Mouse (Mus musculus) thymus, postnatal 0 days (tissue): ENCODE results near the gene Cdiptos. TPM values are rescaled to one million over a fixed set of nuclear protein-coding genes. Genes with fewer than 3 reads are reported as not detected.
A peak's percentile ranks its signal among the peaks of the same experiment; 100 is the strongest.

Experiments used
- DNase-seq: peaks from one replicate; pipeline ENCODE4 v3.0.0-alpha.2; 2015; ENCODE audit warnings: low spot score
- polyA plus RNA-seq: library from polyadenylated mRNA; unstranded; fragments of >200 nt; fragmentation: Nextera tagmentation; extraction: Ambion mirVana; gene quantifications from 2 replicates; pipeline ENCODE4 v1.2.1, GENCODE M21; 2015

The Cdiptos gene
- polyA plus RNA-seq: 1.6 and 1.7 TPM in 2 replicates

DNA sequence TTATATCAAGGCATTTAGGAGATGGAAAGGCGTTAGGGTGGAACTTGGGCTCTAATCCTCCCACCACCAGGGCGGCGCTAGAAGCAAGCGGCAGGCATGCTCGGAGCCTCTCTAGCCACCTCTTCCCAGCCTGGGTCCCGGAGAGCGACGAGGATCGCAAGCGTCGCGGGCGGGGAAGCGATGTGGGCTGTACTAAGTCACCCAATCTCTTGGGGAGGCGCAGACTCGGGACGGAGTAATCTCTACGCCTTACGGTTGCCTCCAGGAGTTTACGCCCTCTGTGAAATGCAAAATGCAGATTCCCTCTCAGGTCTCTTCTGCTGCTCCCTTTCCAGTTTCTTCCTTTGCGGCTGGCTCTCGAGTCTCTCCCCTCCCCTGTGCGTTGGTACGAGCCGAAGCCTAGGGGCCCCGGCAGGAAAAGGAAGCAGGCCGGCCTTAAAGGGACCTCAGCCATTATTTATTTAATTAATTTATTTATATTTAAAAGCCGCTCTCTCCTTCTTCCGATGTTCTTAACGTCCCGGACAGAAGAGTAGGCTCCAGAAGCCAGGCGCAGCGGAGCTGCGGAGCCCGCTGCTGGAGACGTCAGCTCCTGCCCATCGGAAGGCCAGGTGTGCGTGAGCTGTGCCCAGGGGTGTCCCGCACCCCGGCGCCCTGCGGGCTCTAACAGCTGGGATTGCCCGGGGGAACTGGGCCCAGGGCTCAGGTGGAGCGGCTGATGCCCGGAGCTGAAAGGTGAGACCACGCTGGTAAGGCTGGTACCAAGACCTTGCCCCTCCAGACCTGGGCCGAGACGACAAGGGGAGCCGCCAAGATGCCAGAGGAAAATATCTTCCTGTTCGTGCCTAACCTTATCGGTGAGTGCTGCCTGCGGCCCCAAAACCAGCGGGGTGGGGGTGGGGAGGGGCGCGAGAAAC is at the start of gene Cdiptos:
Gene Cdiptos, minus strand, starts transcription at position 149 of the 917 bp plus-strand sequence.
- DNase-seq: peak; percentile 97

GRCm38 (mm10) chr7:127024755-127025555 is 49.1 kb upstream of the Cdiptos start:
- peak; percentile 89 for DNase-seq

- peak; percentile 81 for DNase-seq
Observed at GRCm38 (mm10) chr7:127023896-127024690, 48.2 kb upstream of the Cdiptos start.

DNA sequence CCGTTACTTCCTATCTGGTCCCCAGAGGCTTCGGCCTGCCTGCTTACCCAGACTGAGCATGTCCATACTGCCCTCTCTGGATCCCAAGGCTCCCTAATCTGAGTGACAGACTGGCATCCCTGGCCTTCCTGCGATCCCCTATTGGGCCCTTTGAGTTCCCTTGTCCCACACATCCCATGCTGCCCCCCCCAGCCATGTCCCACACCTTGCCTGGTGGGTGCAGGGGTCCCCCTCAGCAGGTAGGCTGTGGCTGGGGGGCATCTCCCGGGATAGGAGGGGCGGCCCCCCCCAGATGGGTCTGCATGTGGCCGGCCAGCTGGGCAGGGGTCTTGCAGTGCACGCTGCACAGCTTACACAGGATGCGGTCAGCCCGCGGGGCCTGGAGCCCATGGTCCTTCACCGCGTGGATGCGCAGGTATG is 47.4 kb upstream of the Cdiptos start:
- no peak for DNase-seq

DNA sequence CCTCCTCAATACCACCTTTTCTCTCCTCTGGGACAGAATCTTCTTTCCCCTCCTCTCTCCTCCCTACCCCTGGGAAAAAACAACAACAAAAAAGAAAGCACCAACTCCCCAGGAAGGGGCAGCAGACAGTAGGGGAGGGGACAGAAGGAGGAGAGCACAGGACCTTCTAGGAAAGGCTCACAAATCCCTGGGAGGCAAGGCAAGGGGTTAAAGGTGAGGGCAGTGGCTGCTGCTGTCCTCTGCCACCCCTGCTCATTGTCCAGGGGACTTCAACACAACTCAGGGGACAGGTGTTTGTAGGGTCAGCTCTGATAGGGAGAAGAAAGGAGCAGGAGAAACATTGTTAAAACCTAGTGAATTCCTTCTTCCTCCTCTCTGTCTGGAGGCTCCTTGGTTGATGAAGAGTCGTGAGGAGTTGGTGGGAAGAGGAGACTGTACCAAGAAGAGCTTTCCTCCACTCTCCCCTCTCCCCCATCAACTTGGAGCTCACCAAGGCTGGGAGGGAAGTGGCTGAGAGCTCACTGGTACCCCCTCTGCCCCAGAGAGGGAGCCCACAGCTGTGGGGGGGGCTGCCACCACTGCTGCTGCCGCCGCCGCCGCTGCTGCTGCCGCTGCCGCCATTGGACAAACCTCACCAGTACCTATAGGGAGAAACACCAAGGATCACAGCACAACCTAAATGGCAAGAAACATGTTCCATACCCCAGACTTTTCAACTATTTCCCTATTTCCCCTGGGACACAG is 46.8 kb upstream of the Cdiptos start:
- no peak for DNase-seq

DNA sequence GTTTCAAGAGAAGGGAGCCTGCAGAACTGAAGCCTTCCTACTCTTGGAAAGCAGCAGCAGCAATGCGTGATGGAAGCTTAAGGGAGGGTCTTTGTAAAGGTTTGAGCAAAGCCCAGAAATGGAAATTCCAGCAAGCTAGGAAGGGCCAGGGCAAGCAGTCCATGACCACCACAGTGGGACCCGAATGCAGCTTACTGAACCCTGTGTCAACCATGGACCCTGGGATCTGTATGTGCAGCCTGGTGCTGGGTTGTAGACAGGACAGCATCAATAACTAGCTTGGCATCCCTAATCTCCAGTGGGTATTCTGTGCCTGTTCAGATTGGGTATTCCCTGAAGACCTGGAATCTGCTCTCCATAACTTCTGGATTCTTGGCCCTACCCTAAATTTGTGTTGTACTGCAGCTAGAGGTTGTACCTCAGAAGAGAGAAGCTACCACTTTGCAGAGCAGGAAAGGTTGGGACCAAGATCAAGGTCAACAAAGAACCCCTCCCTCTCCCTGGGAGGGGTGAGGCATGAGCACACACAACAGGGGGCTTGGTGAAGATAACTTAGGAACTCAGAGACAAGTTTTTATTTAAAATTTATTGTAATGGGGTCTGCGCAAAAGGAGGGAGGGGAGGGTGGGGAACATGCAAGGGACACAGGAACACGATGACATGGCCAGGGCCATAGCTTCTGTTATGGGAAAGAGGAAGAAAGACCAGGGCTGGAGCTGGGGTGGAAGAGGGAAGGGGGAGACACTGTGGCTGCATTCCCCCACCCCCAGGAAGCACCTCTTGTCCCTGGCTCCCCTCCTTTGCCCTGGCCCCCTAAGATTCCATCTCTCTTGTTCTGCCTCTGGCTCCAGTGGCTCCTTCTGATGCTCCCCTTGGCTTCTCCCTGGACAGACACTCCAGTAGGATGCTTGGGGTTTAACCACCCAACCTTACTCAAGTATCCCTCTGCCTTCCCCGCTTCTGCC is 45.9 kb upstream of the Cdiptos start:
- peak; percentile 26 for DNase-seq

- peak; percentile 70 for DNase-seq
Observed at GRCm38 (mm10) chr7:127020901-127021562, 45.1 kb upstream of the Cdiptos start, which contains the start of the genes Gm42742 and Prrt2. Gene Gm42742, minus strand, starts transcription at chr7:127021097. Gene Prrt2, minus strand, starts transcription at chr7:127021211.

GRCm38 (mm10) chr7:127020491-127020890 is 44.6 kb upstream of the Cdiptos start:
- no peak for DNase-seq

GRCm38 (mm10) chr7:127020031-127020430 is 44.1 kb upstream of the Cdiptos start:
- no peak for DNase-seq

DNA sequence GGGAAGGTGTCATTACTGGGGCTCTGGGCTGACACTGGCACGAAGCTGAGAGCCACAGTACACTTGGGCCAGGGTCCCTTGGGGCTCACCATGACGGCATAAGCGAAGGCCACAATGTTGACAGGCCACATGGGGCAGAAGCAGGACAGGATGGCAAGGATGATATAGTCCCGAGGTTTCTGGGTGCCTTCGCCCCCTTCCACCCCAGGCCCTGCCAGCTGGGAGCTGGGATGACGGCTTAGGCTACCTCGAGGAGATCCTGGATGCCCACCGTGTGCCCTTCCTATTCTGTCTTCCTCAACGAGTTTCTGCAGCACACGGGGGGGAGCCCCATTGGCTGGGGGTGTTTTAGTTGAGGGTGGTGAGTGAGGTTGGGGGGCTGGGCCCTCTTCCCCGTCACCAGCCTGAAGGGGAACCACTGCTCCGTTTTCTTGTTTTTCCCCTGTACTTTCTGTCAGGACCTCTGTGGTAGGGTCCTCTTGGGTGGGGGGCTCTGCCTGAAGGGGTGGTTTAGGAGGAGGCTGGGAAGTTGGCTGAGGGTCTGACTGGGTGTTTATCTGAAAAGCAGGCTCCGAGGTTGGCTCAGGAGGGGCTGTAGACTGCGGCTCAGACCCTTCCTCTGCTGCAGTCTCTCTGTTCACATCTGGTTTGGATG is 43.5 kb upstream of the Cdiptos start:
- no peak for DNase-seq

GRCm38 (mm10) chr7:127018416-127019305 is 42.8 kb upstream of the Cdiptos start:
- no peak for DNase-seq

DNA sequence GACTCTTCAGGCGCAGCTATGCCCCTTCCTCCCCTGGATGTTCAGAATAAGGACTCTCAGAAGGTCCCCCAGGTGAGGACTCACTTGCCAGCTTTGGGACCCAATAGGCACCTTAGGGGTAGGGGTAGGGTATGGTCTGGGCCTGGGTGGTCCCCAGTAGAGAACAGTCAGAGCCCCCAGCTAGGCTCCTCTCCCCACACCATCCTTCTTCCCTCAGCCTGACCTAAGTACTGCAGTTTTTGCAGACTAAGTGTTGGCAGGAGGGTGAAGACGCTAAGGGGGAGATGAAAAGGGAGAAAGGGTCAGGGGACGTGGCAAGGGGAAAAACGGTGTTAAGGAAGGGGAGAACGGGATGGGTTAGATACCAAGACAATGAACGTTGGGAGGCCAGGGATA is 42.0 kb upstream of the Cdiptos start:
- DNase-seq: no peak

DNA sequence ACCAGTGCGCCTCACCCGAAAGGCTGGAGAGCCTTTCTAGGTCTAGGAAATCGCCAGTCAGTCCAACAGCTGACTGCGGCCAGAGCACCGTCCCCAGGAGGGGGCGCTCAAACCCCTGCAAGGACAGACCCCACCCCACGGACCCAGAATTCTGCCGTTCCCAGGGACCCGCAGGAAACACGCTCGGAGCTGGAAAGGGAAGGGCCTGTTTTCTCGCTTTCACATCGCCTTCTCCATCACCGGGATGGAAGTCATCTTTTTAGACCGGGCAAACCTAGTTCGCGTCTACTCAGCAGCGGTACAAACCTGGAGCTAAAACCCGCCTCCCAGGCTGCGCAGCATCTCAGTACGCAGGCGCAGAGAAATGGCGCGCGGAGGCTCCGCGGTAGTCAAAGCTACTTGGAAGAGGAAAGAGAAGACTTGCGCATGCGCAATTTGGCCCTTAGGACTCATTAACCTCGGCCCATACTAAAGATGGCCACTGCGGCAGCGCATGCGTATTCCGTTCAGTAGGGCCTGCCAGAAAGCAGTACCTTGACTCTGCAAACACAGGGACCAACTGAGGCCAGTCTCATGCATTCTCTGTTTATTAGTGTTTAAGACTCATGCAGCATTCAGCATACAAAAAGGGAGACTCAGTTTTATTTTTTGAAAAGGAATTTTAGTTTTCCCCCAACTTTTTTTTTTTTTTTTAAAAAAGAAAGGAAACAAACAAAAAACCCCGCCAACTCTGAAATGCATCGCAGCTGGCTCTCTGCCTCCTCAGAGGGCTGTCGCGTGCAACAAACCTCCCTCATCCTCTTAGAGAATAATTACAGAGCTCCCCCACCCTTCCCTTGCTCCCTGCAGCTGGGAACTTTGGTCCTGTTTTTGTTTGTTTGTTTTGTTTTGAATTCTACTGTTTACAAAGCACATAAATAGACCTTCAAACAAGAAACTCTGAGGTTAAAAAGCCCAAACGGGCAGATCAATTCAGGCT is 41.4 kb upstream of the Cdiptos start, which contains the start of gene Pagr1a:
Gene Pagr1a, minus strand, starts transcription at position 382 of the 979 bp plus-strand sequence.
- peak; percentile 100 for DNase-seq

DNA sequence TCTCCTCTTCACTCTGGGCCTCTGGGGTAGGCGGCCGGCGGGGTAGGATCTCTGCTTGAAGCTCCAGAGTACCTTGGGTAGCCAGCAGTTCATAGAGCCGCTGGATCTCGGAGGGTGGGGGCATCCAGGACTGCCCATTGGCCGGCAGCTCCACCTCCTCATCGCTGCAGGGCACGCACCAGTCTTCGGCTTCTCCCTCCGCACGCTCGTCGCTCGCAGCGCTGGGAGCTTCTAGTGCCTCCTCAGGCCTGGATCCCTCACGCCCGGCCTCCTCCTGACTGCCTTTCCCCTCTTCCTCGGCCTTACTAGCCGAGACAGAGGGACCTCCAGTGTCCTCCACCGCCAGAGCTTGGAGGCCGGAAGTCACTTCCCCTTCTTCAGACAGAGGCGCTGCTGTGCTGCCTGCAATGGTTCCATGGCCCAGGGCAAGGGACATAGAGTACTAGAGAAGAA is 40.6 kb upstream of the Cdiptos start:
- no peak for DNase-seq

GRCm38 (mm10) chr7:127016481-127016485 is 40.4 kb upstream of the Cdiptos start, which contains the start of gene Pagr1b:
Gene Pagr1b, minus strand, starts transcription at chr7:127016484.
- DNase-seq: no peak

DNA sequence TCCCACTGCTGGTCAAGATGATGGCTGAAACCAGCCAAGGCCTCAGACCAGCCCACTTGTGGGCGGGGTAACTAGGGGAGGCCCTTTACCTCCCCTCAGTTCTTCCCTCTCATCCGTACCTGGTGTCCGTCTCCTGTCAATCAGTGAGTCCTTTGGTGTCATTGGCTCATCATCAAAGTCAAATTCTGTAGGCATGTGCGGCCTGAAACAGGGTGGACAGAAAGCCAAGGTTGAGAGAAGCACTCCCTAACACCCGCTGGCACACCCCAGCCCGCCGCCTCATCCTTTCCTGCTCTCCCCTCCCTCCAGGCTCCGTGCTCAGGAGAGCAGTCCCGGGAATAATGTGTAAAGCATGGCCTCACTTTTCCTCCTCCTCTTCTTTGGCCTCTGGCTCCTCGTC is 40.2 kb upstream of the Cdiptos start:
- no peak for DNase-seq
